Mouse (Mus musculus): ENCODE data around the gene Ppil6. TPM values are rescaled to one million over a fixed set of nuclear protein-coding genes. Genes with fewer than 3 reads are reported as not detected.

The Ppil6 gene
- polyA plus RNA-seq, 1 experiment from 2014 or later: 11.7 TPM

GRCm38 (mm10) chr10:41543844-41544243, 53.6 kb downstream of the Ppil6 start:
- TF ChIP-seq CTCF (IDR thresholded peaks at IDR 0.05): no peak
- TF ChIP-seq EP300 (IDR thresholded peaks at IDR 0.05): no peak
- no peak overlapping the region for H3K27ac ChIP-seq (ENCODE audit: low read length)
- H3K27me3 ChIP-seq (replicated peaks; ENCODE audit: insufficient read depth, low read length): no peaks in the 10 kb centered on the region
- DNase-seq (ENCODE audit: low spot score) (no peak), ATAC-seq (no peak)
- H3K36me3 ChIP-seq (ENCODE audit: insufficient read depth, low read length): no peaks in the 10 kb centered on the region
- no peak overlapping the region for H3K4me2 ChIP-seq (replicated peaks; ENCODE audit: low read depth, low read length)
- 63% methylated on average over 2 of the region's 2 CpGs for WGBS
- no peaks in the 10 kb centered on the region for H3K9me3 ChIP-seq (ENCODE audit: low read length)
- no peak overlapping the region for H3K4me3 ChIP-seq (ENCODE audit: low read depth, low read length)
- peaks cover 4% of the 10 kb centered on the region; the same call in 1 of the 2 replicates for H3K4me1 ChIP-seq (ENCODE audit: insufficient read depth, low read depth, low read length)
- no peak overlapping the region for H3K9ac ChIP-seq (replicated peaks; ENCODE audit: low read depth)

- TF ChIP-seq CTCF (IDR thresholded peaks at IDR 0.05) (no peak), EP300 (IDR thresholded peaks at IDR 0.05) (no peak)
- Histone ChIP-seq H3K9ac (replicated peaks; ENCODE audit: low read depth) (no peak overlapping the region), H3K4me1 (ENCODE audit: insufficient read depth, low read depth, low read length) (peaks cover 4% of the 10 kb centered on the region; the same call in 1 of the 2 replicates), H3K9me3 (ENCODE audit: low read length) (no peaks in the 10 kb centered on the region), H3K27me3 (replicated peaks; ENCODE audit: insufficient read depth, low read length) (no peaks in the 10 kb centered on the region), H3K4me3 (ENCODE audit: low read depth, low read length) (no peak overlapping the region), H3K4me2 (replicated peaks; ENCODE audit: low read depth, low read length) (no peak overlapping the region), H3K27ac (ENCODE audit: low read length) (no peak overlapping the region), H3K36me3 (ENCODE audit: insufficient read depth, low read length) (no peaks in the 10 kb centered on the region)
- ATAC-seq (no peak; the same call in 1 of the 2 replicates), DNase-seq (ENCODE audit: low spot score) (peak; percentile 29)
- WGBS: 18% methylated on average over 7 of the region's 7 CpGs
Observed at GRCm38 (mm10) chr10:41544481-41545190, 54.4 kb downstream of the Ppil6 start.

- Histone ChIP-seq H3K4me2 (replicated peaks; ENCODE audit: low read depth, low read length) (no peak overlapping the region), H3K4me3 (ENCODE audit: low read depth, low read length) (no peak overlapping the region), H3K27me3 (replicated peaks; ENCODE audit: insufficient read depth, low read length) (no peaks in the 10 kb centered on the region), H3K9ac (replicated peaks; ENCODE audit: low read depth) (no peak overlapping the region), H3K27ac (ENCODE audit: low read length) (no peak overlapping the region), H3K4me1 (ENCODE audit: insufficient read depth, low read depth, low read length) (peaks cover 4% of the 10 kb centered on the region; the same call in 1 of the 2 replicates), H3K9me3 (ENCODE audit: low read length) (no peaks in the 10 kb centered on the region), H3K36me3 (ENCODE audit: insufficient read depth, low read length) (no peaks in the 10 kb centered on the region)
- TF ChIP-seq CTCF (IDR thresholded peaks at IDR 0.05) (no peak), EP300 (IDR thresholded peaks at IDR 0.05) (no peak)
- WGBS: 53% methylated on average over 7 of the region's 7 CpGs
- no peak for DNase-seq (ENCODE audit: low spot score)
- no peak for ATAC-seq
Observed at GRCm38 (mm10) chr10:41545224-41545755, 55.1 kb downstream of the Ppil6 start.

GRCm38 (mm10) chr10:41546396-41547165, 56.3 kb downstream of the Ppil6 start:
- ATAC-seq (no peak), DNase-seq (ENCODE audit: low spot score) (no peak)
- Histone ChIP-seq H3K36me3 (ENCODE audit: insufficient read depth, low read length) (no peaks in the 10 kb centered on the region), H3K27ac (ENCODE audit: low read length) (no peak overlapping the region), H3K4me1 (ENCODE audit: insufficient read depth, low read depth, low read length) (peaks cover 4% of the 10 kb centered on the region; the same call in 1 of the 2 replicates), H3K4me2 (replicated peaks; ENCODE audit: low read depth, low read length) (no peak overlapping the region), H3K27me3 (replicated peaks; ENCODE audit: insufficient read depth, low read length) (no peaks in the 10 kb centered on the region), H3K4me3 (ENCODE audit: low read depth, low read length) (no peak overlapping the region), H3K9ac (replicated peaks; ENCODE audit: low read depth) (no peak overlapping the region), H3K9me3 (ENCODE audit: low read length) (no peaks in the 10 kb centered on the region)
- TF ChIP-seq CTCF (IDR thresholded peaks at IDR 0.05): no peak
- no peak for TF ChIP-seq EP300 (IDR thresholded peaks at IDR 0.05)
- WGBS: 65% methylated on average over 13 of the region's 13 CpGs

GRCm38 (mm10) chr10:41550711-41551110, 60.5 kb downstream of the Ppil6 start:
- DNase-seq (ENCODE audit: low spot score): peak; percentile 56
- Histone ChIP-seq H3K4me1 (ENCODE audit: insufficient read depth, low read depth, low read length) (0 out of 2 replicates have a peak, but pooled peaks cover 5% of the 10 kb centered on the region), H3K9me3 (ENCODE audit: low read length) (no peaks in the 10 kb centered on the region), H3K36me3 (ENCODE audit: insufficient read depth, low read length) (no peaks in the 10 kb centered on the region), H3K4me3 (ENCODE audit: low read depth, low read length) (no peak overlapping the region), H3K4me2 (replicated peaks; ENCODE audit: low read depth, low read length) (no peak overlapping the region), H3K9ac (replicated peaks; ENCODE audit: low read depth) (no peak overlapping the region), H3K27me3 (replicated peaks; ENCODE audit: insufficient read depth, low read length) (no peaks in the 10 kb centered on the region), H3K27ac (ENCODE audit: low read length) (no peak overlapping the region)
- ATAC-seq: peak; percentile 30; the same call in 1 of the 2 replicates
- TF ChIP-seq CTCF (IDR thresholded peaks at IDR 0.05): no peak
- no peak for TF ChIP-seq EP300 (IDR thresholded peaks at IDR 0.05)
- 67% methylated on average over 7 of the region's 7 CpGs for whole genome bisulfite sequencing

- Histone ChIP-seq H3K4me3 (ENCODE audit: low read depth, low read length) (no peak overlapping the region), H3K36me3 (ENCODE audit: insufficient read depth, low read length) (no peaks in the 10 kb centered on the region), H3K4me1 (ENCODE audit: insufficient read depth, low read depth, low read length) (0 out of 2 replicates have a peak, but pooled peaks cover 5% of the 10 kb centered on the region), H3K27me3 (replicated peaks; ENCODE audit: insufficient read depth, low read length) (no peaks in the 10 kb centered on the region), H3K9me3 (ENCODE audit: low read length) (no peaks in the 10 kb centered on the region), H3K4me2 (replicated peaks; ENCODE audit: low read depth, low read length) (no peak overlapping the region), H3K27ac (ENCODE audit: low read length) (no peak overlapping the region), H3K9ac (replicated peaks; ENCODE audit: low read depth) (no peak overlapping the region)
- ATAC-seq (no peak), DNase-seq (ENCODE audit: low spot score) (peak; percentile 16)
- WGBS: 31% methylated on average over 3 of the region's 3 CpGs
- TF ChIP-seq CTCF (IDR thresholded peaks at IDR 0.05) (no peak), EP300 (IDR thresholded peaks at IDR 0.05) (no peak)
Observed at GRCm38 (mm10) chr10:41552319-41552718, 62.1 kb downstream of the Ppil6 start.
